Mouse (Mus musculus) heart, postnatal 0 days (tissue): ENCODE measurements at regions not wholly inside any gene's neighbourhood (a gene's known extent, or its start where the extent isn't known, plus 50 kb on each side); places are given as distances from the start of the nearest gene placed in this dataset.

Experiments used
- ATAC-seq: fragments of 200-750 bp; cut with Nextera tagmentation; 2 replicates; pipeline ENCODE4 v1.8.0; 2017; ENCODE audit warnings: low read depth, moderate number of reproducible peaks, moderate library complexity; ENCODE audit not compliant: insufficient read depth
- DNase-seq: peaks from one replicate; pipeline ENCODE4 v3.0.0-alpha.2; 2016; ENCODE audit warnings: low spot score
- H3K27ac ChIP-seq: fragments of 300-500 bp; sonication (generic); 2 replicates; pipeline ENCODE4 v1.5.1; 2014; ENCODE audit warnings: low read depth, mild to moderate bottlenecking
- H3K27me3 ChIP-seq: fragments of 300-500 bp; sonication (generic); 2 replicates; pipeline ENCODE4 v1.6.1; 2014; ENCODE audit warnings: low read length, mixed read lengths; ENCODE audit not compliant: control insufficient read depth, insufficient read depth
- H3K36me3 ChIP-seq: fragments of 300-500 bp; sonication (generic); replicated peaks from 2 replicates; pipeline ENCODE4 v1.6.1; 2014; ENCODE audit warnings: low read length, mixed read lengths; ENCODE audit not compliant: control insufficient read depth, insufficient read depth
- H3K4me1 ChIP-seq: fragments of 300-500 bp; sonication (generic); 2 replicates; pipeline ENCODE4 v1.6.1; 2014; ENCODE audit warnings: antibody characterized with exemption; ENCODE audit not compliant: control insufficient read depth, insufficient read depth
- H3K4me2 ChIP-seq: fragments of 300-500 bp; sonication (generic); 2 replicates; pipeline ENCODE4 v1.6.1; 2014; ENCODE audit warnings: low read depth, mild to moderate bottlenecking, low read length, moderate library complexity
- H3K4me3 ChIP-seq: fragments of 300-500 bp; sonication (generic); 2 replicates; pipeline ENCODE4 v1.5.1; 2014; ENCODE audit warnings: low read depth, low read length
- H3K9ac ChIP-seq: fragments of 300-500 bp; sonication (generic); replicated peaks from 2 replicates; pipeline ENCODE4 v1.6.1; 2014; ENCODE audit warnings: low read depth, low read length, mixed read lengths
- H3K9me3 ChIP-seq: fragments of 300-500 bp; sonication (generic); replicated peaks from 2 replicates; pipeline ENCODE4 v1.6.1; 2016; ENCODE audit warnings: low read length; ENCODE audit not compliant: control insufficient read depth
- CTCF ChIP-seq: IDR thresholded peaks from 2 replicates; pipeline ENCODE4 v1.5.1; 2016; ENCODE audit warnings: antibody characterized with exemption, control low read depth, low read depth
- EP300 ChIP-seq: IDR thresholded peaks from 2 replicates; pipeline ENCODE4 v1.6.1; 2016; ENCODE audit warnings: antibody characterized with exemption, low read depth
- WGBS: fragments of 180-500 bp; shearing (Covaris S2); extraction: QIAGEN DNeasy Blood & Tissue Kit; methylation state at CpG from one replicate; pipeline ENCODE4 v1.1.7; 2014; 5-methylcytosine and 5-hydroxymethylcytosine counted together

GRCm38 (mm10) chr10:42093176-42093759 lies 75.0 kb upstream of the Armc2 start:
- Histone ChIP-seq H3K9me3 (no peaks in the 10 kb centered on the region), H3K27me3 (no peaks in the 10 kb centered on the region), H3K36me3 (no peaks in the 10 kb centered on the region), H3K4me3 (no peak overlapping the region), H3K9ac (no peak overlapping the region), H3K4me2 (no peak overlapping the region), H3K27ac (no peak overlapping the region), H3K4me1 (peaks cover 43% of the 10 kb centered on the region)
- TF ChIP-seq CTCF, result no peak
- no peak for TF ChIP-seq EP300
- 90% methylated on average over 8 of the region's 8 CpGs for WGBS
- no peak for DNase-seq
- ATAC-seq, result no peak

GRCm38 (mm10) chr10:42092500-42092899 lies 74.3 kb upstream of the Armc2 start:
- H3K4me1 ChIP-seq, result peaks cover 43% of the 10 kb centered on the region
- no peak overlapping the region for H3K4me2 ChIP-seq
- no peak overlapping the region for H3K9ac ChIP-seq
- 35% methylated on average over 6 of the region's 6 CpGs for WGBS
- no peaks in the 10 kb centered on the region for H3K9me3 ChIP-seq
- H3K27ac ChIP-seq, result peak overlapping the region; percentile 62
- DNase-seq, result peak; percentile 70
- no peak overlapping the region for H3K4me3 ChIP-seq
- no peaks in the 10 kb centered on the region for H3K27me3 ChIP-seq
- no peak for TF ChIP-seq CTCF
- peak; percentile 62; the same call in 1 of the 2 replicates for ATAC-seq
- no peaks in the 10 kb centered on the region for H3K36me3 ChIP-seq

- DNase-seq (no peak), ATAC-seq (0 out of 2 replicates have a peak, but pooled peaks have one; percentile 15)
- Histone ChIP-seq H3K4me1 (peaks cover 43% of the 10 kb centered on the region), H3K36me3 (no peaks in the 10 kb centered on the region), H3K9ac (no peak overlapping the region), H3K4me2 (no peak overlapping the region), H3K27me3 (no peaks in the 10 kb centered on the region), H3K9me3 (no peaks in the 10 kb centered on the region), H3K4me3 (no peak overlapping the region), H3K27ac (peak overlapping the region; percentile 62)
- 41% methylated on average over 11 of the region's 11 CpGs for WGBS
- TF ChIP-seq CTCF (no peak), EP300 (no peak)
Observed at GRCm38 (mm10) chr10:42091546-42092168, 73.4 kb upstream of the Armc2 start.

- ATAC-seq (no peak), DNase-seq (no peak)
- Histone ChIP-seq H3K4me1 (peaks cover 43% of the 10 kb centered on the region), H3K36me3 (no peaks in the 10 kb centered on the region), H3K4me2 (no peak overlapping the region), H3K9me3 (no peaks in the 10 kb centered on the region), H3K27me3 (no peaks in the 10 kb centered on the region), H3K4me3 (no peak overlapping the region), H3K9ac (no peak overlapping the region), H3K27ac (no peak overlapping the region)
- 97% methylated on average over 7 of the region's 7 CpGs for WGBS
- no peak for TF ChIP-seq CTCF
- no peak for TF ChIP-seq EP300
Observed at GRCm38 (mm10) chr10:42090806-42091205, 72.6 kb upstream of the Armc2 start.

GRCm38 (mm10) chr10:42090147-42090546 lies 71.9 kb upstream of the Armc2 start:
- peak overlapping the region; percentile 50; the same call in 1 of the 2 replicates for H3K27ac ChIP-seq
- 76% methylated on average over 3 of the region's 3 CpGs for WGBS

More at GRCm38 (mm10) chr10:42090147-42090546, 71.9 kb upstream of the Armc2 start:
- Histone ChIP-seq H3K9ac (no peak overlapping the region), H3K27me3 (no peaks in the 10 kb centered on the region), H3K4me3 (no peak overlapping the region), H3K4me1 (peaks cover 43% of the 10 kb centered on the region), H3K4me2 (no peak overlapping the region), H3K36me3 (no peaks in the 10 kb centered on the region), H3K9me3 (no peaks in the 10 kb centered on the region)
- DNase-seq (no peak), ATAC-seq (no peak)
- TF ChIP-seq EP300, result no peak
- TF ChIP-seq CTCF, result no peak
